Mouse (Mus musculus) layer of hippocampus, adult 18-20 months (tissue): ENCODE results near the gene B4galt5. TPM values are rescaled to one million over a fixed set of nuclear protein-coding genes. Genes with fewer than 3 reads are reported as not detected.

Experiments used
- DNase-seq, 2 experiments: peaks; one replicate each; pipeline ENCODE4 v3.0.0; 2022; ENCODE audit warnings: low spot score in 2 of 2
- total RNA-seq, 2 experiments: library from RNA; stranded (reverse); gene quantifications; 2 replicates each; pipeline ENCODE4 v1.2.3; 2021

Gene B4galt5
- total RNA-seq, 2 experiments from 2014 or later, result 43.7 to 44.5 TPM

DNA sequence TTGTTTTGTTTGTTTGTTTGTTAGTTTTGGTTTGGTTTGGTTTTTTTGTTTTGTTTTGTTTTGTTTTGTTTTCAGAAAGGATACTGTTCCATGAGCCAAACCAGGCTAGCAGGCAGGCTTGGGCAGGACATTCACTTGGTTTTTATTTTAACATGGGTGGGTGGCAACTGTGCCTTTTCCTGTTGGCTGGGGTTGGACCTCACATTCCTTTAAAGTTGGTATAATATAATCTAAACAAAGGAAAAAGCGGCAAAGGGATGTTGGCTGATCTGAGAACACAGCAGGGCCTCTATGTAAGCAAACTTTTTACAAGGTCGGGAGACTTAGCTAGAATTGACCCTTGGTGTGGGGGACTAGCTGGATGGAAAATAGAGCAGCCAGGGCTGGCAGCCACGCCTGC lies 91.2 kb downstream of the B4galt5 start:
- no peak for DNase-seq

DNA sequence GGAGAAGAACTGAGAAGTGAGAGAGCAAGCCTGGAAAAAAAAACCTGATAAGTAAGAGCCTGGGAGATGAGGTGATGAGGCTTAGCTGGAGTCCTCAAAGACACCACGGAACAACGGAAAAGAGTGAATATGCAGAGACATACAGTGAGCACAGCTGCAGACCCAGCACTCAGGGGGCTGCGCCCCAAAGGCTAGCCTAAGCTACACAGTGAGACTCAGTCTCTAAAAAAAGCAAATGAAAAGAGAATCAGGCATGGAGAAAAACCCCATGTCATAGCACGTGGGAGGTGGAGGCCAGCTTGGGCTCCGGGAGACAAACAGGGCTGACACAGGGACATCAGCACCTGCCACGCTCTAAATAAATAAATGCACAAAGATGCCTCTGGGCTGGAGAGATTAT lies 94.2 kb downstream of the B4galt5 start:
- DNase-seq, result no peak

DNA sequence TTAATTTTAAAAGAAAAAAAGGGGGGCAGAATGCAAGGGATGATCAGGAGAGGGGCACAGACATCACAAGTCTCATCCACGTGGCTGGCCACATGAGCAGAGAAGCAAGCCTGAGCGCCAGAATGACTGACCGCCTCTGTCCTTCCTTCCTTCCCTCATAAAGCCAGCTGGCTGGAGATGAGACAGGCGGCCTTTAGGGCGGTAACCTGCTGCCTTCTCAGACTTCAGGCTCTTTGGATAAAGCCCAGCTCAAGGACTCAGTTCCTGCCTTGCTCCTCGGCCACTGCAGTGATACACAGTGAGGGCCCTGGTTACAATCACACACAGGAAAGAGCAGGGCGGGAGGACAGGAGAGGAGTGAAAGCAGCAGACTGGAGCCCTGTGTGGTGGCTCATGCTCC lies 94.8 kb downstream of the B4galt5 start:
- no peak for DNase-seq

DNA sequence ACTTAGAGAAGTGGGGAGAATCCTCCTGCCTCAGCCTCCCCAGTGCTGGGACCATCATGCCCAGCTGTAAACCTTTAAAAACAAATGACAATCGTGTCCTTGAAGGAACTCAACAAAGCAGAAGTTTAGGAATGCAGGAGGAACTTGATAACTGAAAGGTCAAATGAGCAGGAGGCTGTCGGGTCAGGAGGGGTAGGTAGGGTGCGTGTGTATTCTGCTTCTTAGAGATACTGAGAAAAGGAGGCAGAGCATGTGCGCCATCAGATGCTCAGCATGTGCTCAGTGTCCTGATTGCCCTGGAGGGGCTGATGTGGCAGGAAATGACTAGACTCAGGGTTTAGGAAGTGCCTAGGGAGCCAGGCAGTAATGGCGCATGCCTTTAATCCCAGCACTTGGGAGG lies 95.5 kb downstream of the B4galt5 start:
- no peak for DNase-seq

DNA sequence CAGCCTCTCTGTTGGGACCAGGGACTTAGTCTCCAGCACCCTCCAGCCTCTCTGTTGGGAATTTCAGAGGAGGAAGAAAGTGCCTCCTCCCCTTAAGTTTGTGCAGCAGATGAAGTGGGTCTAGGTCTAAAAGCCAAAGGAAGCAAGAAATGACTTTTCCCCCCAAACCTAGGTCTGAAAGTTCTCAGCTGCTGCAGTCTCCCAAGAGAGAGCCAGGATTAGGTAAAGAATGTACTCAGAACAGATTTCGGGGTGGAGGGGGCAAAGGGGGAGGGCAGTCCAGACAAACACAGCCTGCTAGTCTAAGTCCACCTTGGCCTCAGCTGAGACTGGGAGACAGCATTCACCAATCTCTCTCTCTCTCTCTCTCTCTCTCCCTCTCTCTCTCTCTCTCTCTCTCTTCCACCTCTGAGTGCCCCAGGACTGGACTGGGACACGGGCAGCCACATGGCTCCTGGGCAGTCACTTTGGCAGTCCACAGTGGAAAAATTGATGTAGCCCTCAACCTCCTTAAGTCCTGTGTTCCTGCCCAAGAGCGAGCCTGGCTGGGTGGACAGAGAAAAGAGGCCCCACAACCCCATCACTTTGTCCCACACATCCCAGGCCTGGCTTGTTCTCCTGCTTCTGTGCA lies 96.8 kb downstream of the B4galt5 start:
- no peak for DNase-seq

DNA sequence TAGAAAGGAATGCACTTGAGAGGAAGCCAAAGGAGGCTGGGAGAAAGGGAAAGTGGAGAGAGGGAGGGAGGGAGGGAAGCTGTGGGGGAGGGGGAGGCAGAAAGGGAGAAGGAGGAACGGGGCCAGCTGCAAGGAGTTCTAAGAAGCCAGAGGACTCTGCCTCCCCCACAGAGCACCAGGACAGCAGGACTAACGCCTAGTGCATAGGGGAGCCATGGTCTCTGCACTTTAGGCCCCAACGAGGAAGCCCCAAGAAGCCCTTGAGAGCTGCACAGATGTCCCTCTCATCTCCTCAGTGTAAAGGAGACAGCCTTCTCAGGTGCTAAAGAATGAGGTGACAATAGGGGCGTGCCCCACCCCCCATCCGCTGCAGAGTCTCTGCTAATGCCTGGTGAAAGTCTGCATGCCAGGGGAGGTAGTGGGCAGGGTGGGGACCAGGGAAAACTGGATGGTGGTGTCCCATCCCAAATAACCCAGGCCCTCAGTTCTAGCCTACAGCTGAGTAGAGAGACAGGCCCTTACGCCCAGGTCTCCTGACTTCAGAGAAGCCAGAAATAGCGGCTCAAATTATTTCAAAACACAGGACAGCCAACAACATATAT lies 98.1 kb downstream of the B4galt5 start:
- DNase-seq, result no peak

DNA sequence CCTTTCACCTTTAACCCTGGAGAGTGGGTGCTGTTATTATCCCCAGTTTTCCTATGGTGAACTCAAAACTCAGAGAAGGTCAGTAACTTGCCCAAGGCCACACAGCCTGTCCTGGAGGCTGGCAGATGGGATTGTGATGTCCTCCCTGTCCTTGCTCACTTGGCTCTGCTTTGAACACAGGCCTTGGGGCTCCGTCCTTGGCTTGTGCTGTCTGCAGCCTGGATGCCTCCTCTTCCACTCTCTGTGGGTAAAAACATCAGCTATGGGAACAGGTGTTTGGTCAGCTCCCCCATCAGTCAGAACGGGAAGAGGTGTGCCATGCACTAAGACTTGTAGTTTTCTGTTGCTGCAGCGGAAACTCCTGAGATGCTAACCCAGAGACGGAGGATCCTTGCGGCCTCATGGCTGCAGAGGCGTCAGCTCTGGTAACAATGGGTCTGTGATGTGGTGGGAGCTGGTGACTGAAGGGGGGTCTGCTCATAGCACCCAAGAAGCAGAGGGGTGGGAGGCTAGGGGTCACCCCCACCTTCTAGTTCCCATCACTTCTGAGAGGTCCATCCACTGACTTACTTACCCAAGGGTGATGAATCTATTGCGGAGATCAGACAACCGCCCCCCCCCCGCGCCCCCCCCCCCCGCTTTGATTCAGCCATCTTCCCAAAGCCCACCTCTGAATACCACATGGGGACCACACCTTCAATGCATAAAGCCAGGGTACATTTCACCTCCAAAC lies 98.8 kb downstream of the B4galt5 start:
- DNase-seq, result no peak

DNA sequence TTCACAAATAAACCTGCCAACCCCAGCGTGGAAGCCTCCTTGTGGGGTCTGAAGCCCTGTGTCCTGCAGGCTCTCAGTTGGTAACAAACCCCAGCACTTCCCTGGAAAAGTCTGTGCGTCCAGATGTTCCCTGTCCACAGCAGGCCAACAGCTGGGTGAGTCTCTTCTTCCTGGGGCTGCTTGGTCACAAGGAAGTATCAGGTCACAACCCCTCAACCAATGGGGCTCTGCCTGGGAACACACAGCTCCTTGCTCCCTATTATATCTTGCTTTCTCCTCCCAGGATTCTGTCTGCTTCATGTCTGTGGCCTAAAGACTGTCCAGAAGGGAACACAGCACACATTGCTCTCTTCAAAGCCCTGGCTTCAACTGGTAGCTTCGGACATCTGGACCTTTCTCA lies 99.4 kb downstream of the B4galt5 start:
- no peak for DNase-seq

Other genes with a start within 250 kb of the B4galt5 start
- gene Kcnb1, start 159.0 kb downstream of the B4galt5 start, total RNA-seq, result 100 to 1,000 TPM; 112 to 119 TPM
- 1 to 10 TPM in 1 of 2 experiments, under 1 TPM in 1; 0.79 to 1.2 TPM for gene Ptgis, start 108.6 kb downstream of the B4galt5 start, total RNA-seq
- 10 to 100 TPM; 28.9 to 29.9 TPM for gene Slc9a8, start 72.5 kb upstream of the B4galt5 start, total RNA-seq
- 10 to 100 TPM; 51.4 to 54.6 TPM for gene Rnf114, start 143.5 kb upstream of the B4galt5 start, total RNA-seq
- gene Spata2, start 143.7 kb upstream of the B4galt5 start, total RNA-seq, result 10 to 100 TPM; 81.6 to 89.6 TPM
- gene Snai1, start 189.0 kb upstream of the B4galt5 start, total RNA-seq, result under 1 TPM; 0.32 to 0.53 TPM